Mouse (Mus musculus) lung, postnatal 0 days (tissue): Measurements from ENCODE around the gene Olfr791. TPM values are rescaled to one million over a fixed set of nuclear protein-coding genes. Genes with fewer than 3 reads are reported as not detected.

ENCODE experiments used
- ATAC-seq: fragments of 200-750 bp; cut with Nextera tagmentation; 2 replicates; pipeline ENCODE4 v1.8.0; 2017; ENCODE audit warnings: moderate library complexity
- DNase-seq: peaks from one replicate; pipeline ENCODE4 v3.0.0-alpha.2; 2016; ENCODE audit warnings: low spot score
- H3K27ac ChIP-seq: fragments of 300-500 bp; sonication (generic); 2 replicates; pipeline ENCODE4 v1.5.1; 2014; ENCODE audit warnings: antibody characterized with exemption, mild to moderate bottlenecking, low read length, mixed read lengths
- H3K27me3 ChIP-seq: fragments of 300-500 bp; sonication (generic); replicated peaks from 2 replicates; pipeline ENCODE4 v1.6.1; 2014; ENCODE audit warnings: low read length, mixed read lengths; ENCODE audit not compliant: insufficient read depth
- H3K36me3 ChIP-seq: fragments of 300-500 bp; sonication (generic); 2 replicates; pipeline ENCODE4 v1.6.1; 2014; ENCODE audit warnings: low read length, mixed read lengths; ENCODE audit not compliant: insufficient read depth
- H3K4me1 ChIP-seq: fragments of 300-500 bp; sonication (generic); 2 replicates; pipeline ENCODE4 v1.6.1; 2014; ENCODE audit warnings: antibody characterized with exemption, low read depth, low read length, mixed read lengths; ENCODE audit not compliant: insufficient read depth
- H3K4me2 ChIP-seq: fragments of 300-500 bp; sonication (generic); replicated peaks from 2 replicates; pipeline ENCODE4 v1.6.1; 2014; ENCODE audit warnings: low read depth, mild to moderate bottlenecking, low read length, moderate library complexity, mixed read lengths
- H3K4me3 ChIP-seq: fragments of 300-500 bp; sonication (generic); 2 replicates; pipeline ENCODE4 v1.5.1; 2014; ENCODE audit warnings: low read depth, low read length
- H3K9ac ChIP-seq: fragments of 300-500 bp; sonication (generic); replicated peaks from 2 replicates; pipeline ENCODE4 v1.6.1; 2014; ENCODE audit warnings: low read depth, mild to moderate bottlenecking
- H3K9me3 ChIP-seq: fragments of 300-500 bp; sonication (generic); 2 replicates; pipeline ENCODE4 v1.6.1; 2016; ENCODE audit warnings: low read length, mixed read lengths
- CTCF ChIP-seq: IDR thresholded peaks from 2 replicates; pipeline ENCODE4 v1.5.1; 2016; ENCODE audit warnings: antibody characterized with exemption, mild to moderate bottlenecking
- EP300 ChIP-seq: IDR thresholded peaks from 2 replicates; pipeline ENCODE4 v1.6.1; 2016; ENCODE audit warnings: antibody characterized with exemption, mild to moderate bottlenecking, control low read depth
- WGBS: fragments of 180-500 bp; shearing (Covaris S2); extraction: QIAGEN DNeasy Blood & Tissue Kit; methylation state at CpG from one replicate; pipeline ENCODE4 v1.1.7; 2014; 5-methylcytosine and 5-hydroxymethylcytosine counted together
- polyA plus RNA-seq: library from polyadenylated mRNA; unstranded; fragments of >200 nt; fragmentation: Nextera tagmentation; extraction: Ambion mirVana; gene quantifications from 2 replicates; pipeline ENCODE4 v1.2.1, GENCODE M21; 2015

The Olfr791 gene
- polyA plus RNA-seq, 1 experiment from 2014 or later, result not detected

DNA sequence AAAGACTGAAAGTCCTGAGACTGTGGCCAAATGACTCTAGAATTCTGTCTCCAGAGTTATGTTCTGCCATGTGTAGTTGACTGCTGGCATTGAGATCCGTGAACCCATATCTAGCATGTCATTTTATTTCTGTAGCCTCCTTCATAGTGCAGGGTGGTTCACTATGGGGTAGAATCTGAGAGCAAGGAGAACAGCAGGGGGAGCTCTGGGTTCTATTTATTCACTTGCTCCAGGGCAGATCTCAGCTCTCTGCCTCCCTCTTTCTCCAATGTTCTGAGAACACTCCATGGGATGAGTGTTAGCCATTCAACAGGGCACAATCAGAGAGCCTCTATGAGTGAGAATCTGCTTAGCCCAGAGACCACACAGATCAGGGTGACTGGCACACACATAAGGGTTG is 27.8 kb downstream of the Olfr791 start:
- Histone ChIP-seq H3K27ac (no peak overlapping the region), H3K9me3 (no peaks in the 10 kb centered on the region), H3K4me1 (no peaks in the 10 kb centered on the region), H3K4me2 (no peak overlapping the region), H3K36me3 (no peaks in the 10 kb centered on the region), H3K4me3 (no peak overlapping the region), H3K27me3 (no peaks in the 10 kb centered on the region), H3K9ac (no peak overlapping the region)
- ATAC-seq (no peak), DNase-seq (no peak)
- WGBS, result 55% methylated on average over 1 of the region's 1 CpGs
- TF ChIP-seq CTCF (no peak), EP300 (no peak)

DNA sequence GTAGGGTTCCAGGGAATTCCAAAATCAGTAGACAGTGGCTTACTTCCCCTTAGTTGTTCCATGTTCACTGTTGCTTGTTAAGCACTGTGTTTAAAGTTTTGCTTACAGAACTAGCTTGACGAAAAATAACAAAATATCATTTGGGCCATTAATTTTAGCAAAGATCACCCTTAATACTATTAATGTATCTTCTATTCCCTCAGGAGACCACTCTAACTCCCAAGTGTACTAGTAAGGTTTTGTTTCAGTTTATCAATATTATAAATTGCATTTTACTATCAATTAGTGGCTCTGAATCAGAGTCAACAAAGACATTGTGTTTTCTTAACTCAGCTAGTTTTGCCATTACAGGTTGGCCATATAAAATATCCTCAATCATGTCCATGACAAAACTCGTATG is 45.8 kb downstream of the Olfr791 start, which contains the start of gene Olfr794:
TSS of gene Olfr794 (plus strand) at position 301 of the 400 bp plus-strand sequence.
- H3K4me2 ChIP-seq, result no peak within 1 kb of the TSS
- no peaks in the 10 kb centered on the region for H3K27me3 ChIP-seq
- no peaks in the 10 kb centered on the region for H3K4me1 ChIP-seq
- DNase-seq (no peak), ATAC-seq (no peak)
- no peaks in the 10 kb centered on the region for H3K9me3 ChIP-seq
- no peak for TF ChIP-seq CTCF
- no peak for TF ChIP-seq EP300
- H3K36me3 ChIP-seq, result no peaks in the 10 kb centered on the region
- no peak within 1 kb of the TSS for H3K27ac ChIP-seq
- no peak within 1 kb of the TSS for H3K9ac ChIP-seq
- H3K4me3 ChIP-seq, result no peak within 1 kb of the TSS
- 52% methylated on average over 2 of the region's 2 CpGs for WGBS

DNA sequence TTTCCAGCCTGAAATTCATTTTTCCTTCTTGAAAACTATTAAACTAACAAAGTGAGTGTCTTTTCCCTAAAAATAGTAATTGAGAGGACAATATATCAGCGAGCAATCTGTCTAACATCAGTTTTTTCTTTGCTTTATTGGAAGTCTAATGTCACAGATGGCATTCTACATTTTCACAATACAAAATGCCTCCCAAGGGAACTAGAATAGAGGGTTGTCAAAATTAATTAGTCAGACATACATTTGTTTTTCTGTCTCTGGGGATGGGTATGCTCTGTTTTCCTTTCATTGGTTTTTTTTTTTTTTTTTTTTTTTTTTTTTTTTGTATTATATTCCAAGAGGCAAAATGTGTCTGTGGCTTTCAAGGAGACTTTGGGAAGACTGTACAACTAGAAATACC is 55.5 kb downstream of the Olfr791 start:
- H3K36me3 ChIP-seq, result no peaks in the 10 kb centered on the region
- ATAC-seq (no peak), DNase-seq (no peak)
- no peaks in the 10 kb centered on the region for H3K4me1 ChIP-seq
- WGBS, result 49% methylated on average over 1 of the region's 1 CpGs
- no peak overlapping the region for H3K4me3 ChIP-seq
- H3K9me3 ChIP-seq, result no peaks in the 10 kb centered on the region
- H3K27me3 ChIP-seq, result no peaks in the 10 kb centered on the region
- no peak overlapping the region for H3K4me2 ChIP-seq
- H3K9ac ChIP-seq, result no peak overlapping the region
- TF ChIP-seq EP300 (no peak), CTCF (no peak)
- no peak overlapping the region for H3K27ac ChIP-seq

Other genes with a start within 250 kb of the Olfr791 start
- not detected in 2 replicates for gene Olfr780, start 203.7 kb upstream of the Olfr791 start, polyA plus RNA-seq
- not detected in 2 replicates for gene Olfr781, start 192.9 kb upstream of the Olfr791 start, polyA plus RNA-seq
- not detected in 2 replicates for gene Olfr782, start 172.9 kb upstream of the Olfr791 start, polyA plus RNA-seq
- gene Olfr784, start 137.7 kb upstream of the Olfr791 start, polyA plus RNA-seq, result not detected in 2 replicates
- not detected in 2 replicates for gene Olfr785, start 116.4 kb upstream of the Olfr791 start, polyA plus RNA-seq
- not detected in 2 replicates for gene Olfr786, start 94.5 kb upstream of the Olfr791 start, polyA plus RNA-seq
- not detected in 2 replicates for gene Olfr787, start 59.9 kb upstream of the Olfr791 start, polyA plus RNA-seq
- gene Olfr788, start 50.8 kb upstream of the Olfr791 start, polyA plus RNA-seq, result not detected in 2 replicates
- gene Olfr789, start 37.0 kb upstream of the Olfr791 start, polyA plus RNA-seq, result not detected in 2 replicates
- gene Olfr790, start 23.3 kb upstream of the Olfr791 start, polyA plus RNA-seq, result not detected in 2 replicates
- not detected in 2 replicates for gene Olfr792, start 17.4 kb downstream of the Olfr791 start, polyA plus RNA-seq
- gene Olfr794, start 45.9 kb downstream of the Olfr791 start, polyA plus RNA-seq, result not detected in 2 replicates
- not detected in 2 replicates for gene Olfr796, start 90.8 kb downstream of the Olfr791 start, polyA plus RNA-seq
- not detected in 2 replicates for gene Olfr798, start 106.1 kb downstream of the Olfr791 start, polyA plus RNA-seq
- not detected in 2 replicates for gene Olfr799, start 115.7 kb downstream of the Olfr791 start, polyA plus RNA-seq
- gene Olfr800, start 135.9 kb downstream of the Olfr791 start, polyA plus RNA-seq, result not detected in 2 replicates
- gene Olfr801, start 152.1 kb downstream of the Olfr791 start, polyA plus RNA-seq, result not detected in 2 replicates
- not detected in 2 replicates for gene Olfr802, start 166.4 kb downstream of the Olfr791 start, polyA plus RNA-seq
- gene Olfr803, start 172.5 kb downstream of the Olfr791 start, polyA plus RNA-seq, result not detected in 2 replicates
- gene Olfr804, start 181.4 kb downstream of the Olfr791 start, polyA plus RNA-seq, result not detected in 2 replicates
- gene Olfr805, start 207.6 kb downstream of the Olfr791 start, polyA plus RNA-seq, result not detected in 2 replicates
- gene Olfr806, start 220.1 kb downstream of the Olfr791 start, polyA plus RNA-seq, result not detected in 2 replicates
- not detected in 2 replicates for gene Olfr807, start 236.0 kb downstream of the Olfr791 start, polyA plus RNA-seq
- not detected in 2 replicates for gene Olfr808, start 243.7 kb downstream of the Olfr791 start, polyA plus RNA-seq